Mouse (Mus musculus) right cerebral cortex, postnatal 14 days (tissue): ENCODE results near the gene Tespa1.
"Not testable (repeated sequence)": the region's sequence is repeated elsewhere in the genome, so short reads cannot be mapped to it uniquely, and the experiment has no call there.

Experiments used
- DNase-seq: peaks from one replicate; pipeline ENCODE4 v3.0.0; 2022

Tespa1 gene

DNA sequence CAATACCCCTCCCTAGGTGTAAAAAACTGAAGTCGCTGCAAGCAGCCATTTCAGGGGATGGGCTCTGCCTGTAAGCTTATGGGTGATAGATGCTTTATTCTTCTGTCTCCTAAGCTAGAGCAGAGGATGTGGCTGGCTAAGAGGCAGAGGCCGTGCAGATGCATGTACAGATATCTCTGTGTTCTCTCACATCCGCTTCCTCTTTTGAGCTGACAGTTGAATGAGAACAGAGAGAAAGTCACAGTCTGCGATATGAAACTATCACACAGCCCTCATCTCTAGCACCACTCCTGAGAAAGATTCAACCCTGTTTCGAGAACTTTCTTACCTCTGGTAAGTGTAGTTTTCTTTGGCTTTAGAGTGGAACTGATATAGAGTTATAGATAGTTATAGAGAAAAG, at the start of gene Tespa1:
Tespa1 (plus strand) TSS at position 234 of the 400 bp plus-strand sequence.
- DNase-seq, result no peak

DNA sequence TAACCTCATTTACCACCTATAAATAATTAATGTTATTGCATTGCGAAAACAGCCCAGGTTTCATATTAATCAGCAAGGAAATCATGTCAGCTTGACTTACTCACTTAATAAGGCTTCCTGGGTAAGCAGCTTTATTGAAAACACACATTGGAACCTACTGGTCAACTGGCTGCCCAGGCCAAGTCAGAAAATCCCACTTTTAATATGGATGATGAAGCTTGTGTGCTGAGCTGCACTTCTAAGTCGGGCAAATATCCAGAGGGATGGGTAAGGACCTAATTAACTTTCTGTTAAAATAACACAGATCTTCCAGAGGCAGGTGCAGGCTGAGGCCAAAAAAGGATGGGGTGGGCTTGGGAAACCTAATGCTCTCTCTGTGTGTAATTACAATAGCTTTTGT, 46.9 kb upstream of the Tespa1 start:
- DNase-seq, result no peak

DNA sequence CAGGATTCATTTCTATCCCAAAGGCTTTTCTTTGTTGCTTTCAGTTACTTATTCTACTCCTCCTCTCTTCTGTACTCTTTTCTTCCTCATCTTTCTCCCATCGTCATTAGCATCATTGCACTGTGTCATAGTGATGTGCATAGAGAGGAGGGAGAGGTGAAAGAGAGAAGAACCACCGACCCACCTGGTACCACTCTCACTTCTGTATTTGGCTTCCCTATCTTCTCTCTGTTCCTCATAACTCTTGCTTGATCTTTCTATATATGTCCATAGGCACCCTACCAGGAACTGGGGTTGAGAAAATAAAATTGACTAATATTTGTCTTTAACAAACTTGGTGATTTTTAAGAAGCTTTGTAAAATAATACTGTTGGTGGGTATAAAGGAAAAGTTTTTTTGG, 46.2 kb upstream of the Tespa1 start:
- DNase-seq, result no peak

DNA sequence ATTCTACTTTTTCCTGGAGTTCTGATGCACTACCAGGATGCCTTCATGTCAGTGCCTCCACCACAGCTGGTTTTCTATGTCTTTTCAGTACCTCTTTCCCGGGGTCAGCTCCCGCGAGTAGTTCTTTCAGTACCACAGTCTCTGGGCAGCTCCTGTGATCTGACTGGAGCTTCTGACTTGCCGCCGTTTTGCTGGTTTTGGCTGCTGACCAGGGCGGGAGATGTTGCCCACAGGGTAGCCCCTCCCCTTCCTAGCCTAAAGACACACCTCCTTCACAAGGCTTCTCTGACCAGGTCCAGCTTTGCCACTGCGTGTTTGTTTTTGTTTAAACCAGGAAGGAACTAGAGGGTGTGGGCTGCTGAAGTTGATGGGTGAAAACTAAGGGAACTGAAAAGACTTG, 42.6 kb upstream of the Tespa1 start, which contains the start of gene Neurod4:
Neurod4 (minus strand) TSS at position 175 of the 400 bp plus-strand sequence.
- no peak for DNase-seq

DNA sequence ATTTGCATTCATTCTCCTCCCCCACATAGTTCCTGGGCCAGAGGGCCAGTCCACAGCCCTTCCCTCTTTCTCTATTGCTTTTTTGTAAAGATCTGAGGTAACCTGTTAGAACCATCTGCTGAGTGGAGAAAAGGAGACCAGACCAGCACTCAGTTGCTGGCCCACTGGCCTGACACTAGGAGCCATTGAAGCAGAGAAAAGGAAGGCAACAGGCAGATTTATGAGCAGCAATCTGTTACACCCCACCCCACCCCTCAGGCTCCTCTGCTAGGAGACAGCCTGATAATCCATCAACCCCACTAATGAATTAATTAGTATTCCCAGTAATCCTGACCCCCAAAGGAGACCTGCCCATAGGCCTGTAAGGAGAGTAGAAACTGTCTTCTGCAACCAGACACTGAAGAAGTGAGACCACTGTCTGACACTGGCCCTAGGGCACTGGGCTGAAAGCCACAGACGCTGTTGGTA, 40.7 kb upstream of the Tespa1 start:
- no peak for DNase-seq

DNA sequence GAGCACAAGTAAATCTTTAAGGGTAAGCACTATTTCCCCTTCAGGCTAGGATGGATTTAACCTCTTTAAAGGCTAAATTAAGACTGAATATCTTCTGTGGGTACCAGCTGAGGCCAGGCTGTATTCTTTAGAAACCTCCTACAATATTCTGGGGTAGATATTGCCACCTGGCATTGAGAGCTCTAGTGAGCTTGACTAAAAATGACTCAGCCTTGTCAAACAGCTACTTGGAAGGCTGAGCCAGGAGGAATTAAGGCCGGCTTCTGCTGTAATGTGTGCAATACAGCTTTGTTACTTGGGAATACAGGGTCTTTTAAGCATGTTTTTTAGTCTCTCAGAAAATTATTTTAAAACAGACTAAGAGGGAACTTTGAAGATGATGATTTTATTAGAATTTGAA, 35.5 kb upstream of the Tespa1 start:
- no peak for DNase-seq

DNA sequence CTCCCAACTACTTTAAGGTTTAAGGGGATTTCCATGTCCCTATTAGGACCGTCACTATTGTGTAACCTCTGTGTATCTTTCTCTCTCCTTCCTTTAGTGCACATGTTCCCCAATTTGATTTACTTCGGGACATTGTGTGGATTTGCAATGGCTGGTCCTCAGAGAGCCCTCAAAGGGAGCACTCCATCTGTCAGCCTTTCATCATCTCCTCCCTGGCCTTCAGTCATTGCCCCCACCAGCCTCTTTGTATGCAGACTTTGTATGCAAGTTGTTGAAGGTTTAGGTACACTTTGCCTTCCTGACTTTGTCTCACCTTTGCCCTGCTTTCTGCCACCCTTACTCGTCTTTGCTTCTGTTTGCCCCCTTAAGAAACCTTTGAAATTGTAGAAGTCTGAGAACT, 34.7 kb upstream of the Tespa1 start:
- DNase-seq, result no peak

DNA sequence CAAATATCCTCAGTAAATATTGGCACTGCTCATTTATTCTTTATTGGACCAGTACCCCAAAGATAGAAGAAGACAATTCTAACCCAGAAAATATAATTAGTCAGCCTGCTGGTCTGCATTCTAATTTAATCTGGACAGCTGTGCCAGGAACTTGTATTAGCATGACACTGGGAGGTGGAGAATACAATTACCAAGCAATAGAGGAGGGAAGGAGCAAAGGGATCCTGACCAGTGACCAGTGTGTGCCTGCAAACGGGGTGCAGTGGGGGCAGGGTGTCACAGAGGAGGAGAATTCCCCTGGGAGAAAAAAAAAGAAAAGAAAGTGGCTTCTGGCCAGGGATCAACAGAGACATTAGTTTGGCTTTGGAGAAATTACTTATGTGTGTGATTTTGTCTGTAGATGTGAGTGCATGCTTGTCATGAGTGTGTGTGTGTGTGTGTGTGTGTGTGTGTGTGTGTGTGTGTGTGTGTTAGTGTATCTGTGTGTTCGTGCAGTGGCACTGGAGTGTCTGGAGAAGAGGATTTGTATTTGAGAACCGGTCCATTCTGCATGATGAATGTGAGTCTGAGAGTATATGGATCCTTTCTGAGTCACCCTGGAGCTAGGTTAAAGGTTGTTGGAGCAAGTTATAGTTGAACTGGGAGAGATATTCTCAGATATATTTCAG, 28.8 kb upstream of the Tespa1 start:
- no peak for DNase-seq

DNA sequence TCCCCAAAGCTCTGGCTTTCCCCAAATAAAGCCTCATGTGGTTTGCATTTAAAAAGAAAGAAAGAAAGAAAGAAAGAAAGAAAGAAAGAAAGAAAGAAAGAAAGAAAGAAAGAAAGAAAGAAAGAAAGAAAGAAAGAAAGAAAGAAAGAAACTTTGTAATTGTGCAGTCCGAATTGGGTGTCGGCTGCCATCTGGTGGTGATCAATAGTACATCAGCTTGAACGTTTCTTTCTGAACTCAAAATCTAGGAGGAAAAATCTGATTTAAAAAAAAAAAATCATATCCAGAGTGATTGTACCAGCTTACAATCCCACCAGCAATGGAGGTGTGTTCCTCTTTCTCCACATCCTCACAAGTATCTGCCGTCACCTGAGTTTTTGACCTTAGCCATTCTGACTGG, 23.9 kb upstream of the Tespa1 start:
- DNase-seq, result peak; percentile 19

DNA sequence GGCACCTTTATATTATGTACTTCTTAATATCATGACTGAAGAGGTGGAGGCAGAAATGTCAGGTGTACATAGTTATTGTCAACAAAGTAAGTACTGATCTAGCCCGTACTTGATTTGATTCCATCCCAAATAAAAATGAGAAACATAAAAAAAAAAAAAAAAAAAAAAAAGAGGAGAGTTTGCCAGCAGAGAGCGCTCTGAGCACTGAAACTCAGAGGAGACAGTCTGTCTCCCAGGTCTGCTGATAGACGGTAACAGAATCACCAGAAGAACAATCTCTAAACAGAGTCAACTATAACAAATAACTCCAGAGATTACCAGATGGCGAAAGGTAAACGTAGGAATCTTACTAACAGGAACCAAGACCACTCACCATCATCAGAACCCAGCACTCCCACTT, 18.5 kb upstream of the Tespa1 start:
- not testable (repeated sequence) for DNase-seq

DNA sequence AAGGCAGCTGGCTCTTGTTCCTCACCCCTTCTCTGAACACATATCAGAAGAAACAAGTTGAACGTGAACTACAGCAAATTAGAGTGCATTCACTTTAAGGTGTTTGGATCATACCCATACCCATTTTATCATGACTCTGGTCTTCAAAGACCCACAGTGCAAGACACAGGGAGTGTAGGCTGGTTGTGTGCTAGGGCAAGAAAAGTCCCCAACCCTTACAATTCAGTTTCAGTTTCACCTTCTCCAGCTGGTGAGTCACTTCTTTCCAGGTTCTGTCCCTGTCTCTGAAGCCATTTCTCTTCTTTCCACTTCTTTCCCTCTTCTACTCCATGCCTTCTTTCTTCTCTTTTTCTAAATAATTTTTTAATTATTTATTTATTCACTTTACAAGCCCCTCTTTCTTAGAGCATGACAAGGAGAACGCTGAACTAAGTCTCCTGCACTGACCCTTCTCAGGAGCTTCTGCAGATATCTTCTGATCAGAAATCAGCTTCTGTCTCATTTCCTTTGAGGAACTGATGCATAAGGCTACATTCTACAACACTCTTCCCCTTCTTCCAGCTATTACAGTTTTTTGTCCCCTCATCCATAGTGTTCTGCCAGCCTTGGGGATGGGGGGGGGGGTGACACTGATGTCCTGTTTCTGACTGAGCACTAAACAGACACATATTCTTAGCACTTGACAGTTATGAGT, 11.0 kb upstream of the Tespa1 start:
- DNase-seq, result no peak

DNA sequence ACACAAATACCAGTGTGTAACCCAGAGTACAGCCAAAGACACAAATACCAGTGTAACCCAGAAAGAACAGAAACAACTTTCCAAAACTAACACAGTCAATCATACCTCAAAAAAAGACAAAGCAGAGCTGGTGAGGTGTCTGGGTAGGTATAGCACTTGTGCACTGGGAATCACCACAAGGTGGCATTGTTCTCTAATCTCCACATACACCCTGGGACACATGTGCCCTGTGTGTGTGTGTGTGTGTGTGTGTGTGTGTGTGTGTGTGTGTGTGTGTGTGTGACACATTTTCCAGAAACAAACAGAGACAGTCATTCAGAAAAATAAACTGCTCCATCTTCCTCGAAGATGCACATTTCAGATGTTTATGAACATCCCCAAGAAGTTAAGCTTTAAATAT, 9.1 kb upstream of the Tespa1 start:
- DNase-seq, result no peak

DNA sequence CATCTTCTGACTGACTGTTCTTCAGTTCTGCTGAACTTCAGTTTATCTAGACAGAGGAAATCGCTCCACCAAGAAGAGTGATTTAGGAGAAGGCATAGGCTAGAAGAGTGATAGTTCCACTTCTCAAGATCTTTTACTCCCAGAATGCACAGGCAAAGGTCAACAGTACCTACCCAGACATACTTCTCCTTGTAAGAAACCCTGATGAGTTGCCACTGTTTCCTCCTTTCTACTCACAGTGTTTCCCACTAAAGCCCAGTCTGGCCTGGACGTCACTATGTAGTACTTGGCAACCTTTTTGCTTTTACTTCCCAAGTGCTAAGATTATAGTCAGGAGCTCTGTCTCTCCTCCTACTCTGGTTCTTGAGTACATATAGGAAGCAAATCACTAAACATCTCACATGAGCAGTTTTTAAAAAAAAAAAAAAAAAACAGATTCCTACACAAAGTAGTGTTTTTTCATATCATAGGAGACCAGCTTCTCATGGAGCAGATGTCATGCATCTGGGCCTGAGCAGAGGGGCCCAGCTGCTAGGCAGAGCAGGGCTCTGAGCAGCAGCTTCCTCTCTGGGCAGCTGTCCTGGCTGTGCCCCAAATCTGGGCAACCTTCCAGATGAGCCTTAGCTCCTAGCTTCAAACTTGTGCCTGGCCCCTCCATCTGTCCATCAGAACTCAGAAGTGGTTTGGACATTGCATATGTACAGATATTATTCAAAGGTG, 8.4 kb upstream of the Tespa1 start:
- peak; percentile 9 for DNase-seq

DNA sequence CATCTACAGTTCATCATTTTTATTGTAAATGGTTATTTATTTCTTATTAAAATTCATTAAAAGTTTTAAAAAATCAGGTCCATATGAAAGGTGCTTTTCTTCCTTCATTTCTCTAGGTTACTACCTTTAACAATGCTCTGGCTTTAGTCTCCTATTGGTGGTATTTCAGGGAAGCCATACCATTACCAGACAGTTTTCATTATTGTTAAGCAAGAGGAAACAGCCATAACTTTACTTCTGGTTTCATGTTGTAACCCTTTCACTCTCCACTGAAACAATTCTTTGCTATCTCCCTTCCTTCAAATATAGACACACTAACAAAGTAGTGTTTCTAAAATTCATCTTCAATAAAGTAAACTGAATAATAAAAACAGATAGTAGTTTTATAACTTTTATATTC, 6.8 kb upstream of the Tespa1 start:
- no peak for DNase-seq

DNA sequence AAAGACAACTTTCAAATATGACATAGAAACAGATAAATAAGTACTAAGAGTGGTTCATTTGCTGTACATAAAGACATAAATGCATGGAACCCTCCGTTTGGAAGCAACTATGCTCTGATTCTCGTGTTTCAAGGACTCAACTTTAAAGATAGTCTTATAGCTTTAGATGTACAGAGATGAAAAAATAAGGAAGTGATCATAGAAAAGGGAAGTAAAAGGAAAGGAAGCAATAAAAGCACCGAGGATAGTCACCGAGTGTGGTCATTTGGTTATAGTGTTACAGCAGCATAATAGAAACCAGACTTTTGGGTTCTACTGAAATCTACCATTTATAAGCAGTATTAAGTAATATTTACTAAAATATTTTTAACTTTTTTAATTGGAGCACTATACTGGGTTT, 4.0 kb upstream of the Tespa1 start:
- DNase-seq, result no peak

DNA sequence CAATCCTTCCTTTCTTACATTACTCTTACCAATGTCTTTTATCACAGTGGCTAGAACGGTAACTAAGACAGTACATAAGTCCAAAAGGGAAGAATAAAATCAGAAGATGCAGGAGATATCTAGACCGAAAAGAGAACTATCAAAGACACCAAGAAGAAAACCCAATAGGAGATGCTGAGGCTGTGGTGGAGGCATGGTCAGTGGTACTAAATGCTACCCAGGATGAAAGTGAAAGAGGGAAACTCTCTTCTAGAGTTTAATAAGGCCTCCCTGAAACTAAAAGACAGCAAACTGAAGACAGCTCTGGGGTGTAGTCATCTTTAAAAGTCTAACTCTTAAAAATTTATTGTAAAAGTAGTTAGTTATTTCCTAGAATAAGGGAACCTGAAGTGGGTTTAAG, 2.0 kb upstream of the Tespa1 start:
- DNase-seq, result no peak

DNA sequence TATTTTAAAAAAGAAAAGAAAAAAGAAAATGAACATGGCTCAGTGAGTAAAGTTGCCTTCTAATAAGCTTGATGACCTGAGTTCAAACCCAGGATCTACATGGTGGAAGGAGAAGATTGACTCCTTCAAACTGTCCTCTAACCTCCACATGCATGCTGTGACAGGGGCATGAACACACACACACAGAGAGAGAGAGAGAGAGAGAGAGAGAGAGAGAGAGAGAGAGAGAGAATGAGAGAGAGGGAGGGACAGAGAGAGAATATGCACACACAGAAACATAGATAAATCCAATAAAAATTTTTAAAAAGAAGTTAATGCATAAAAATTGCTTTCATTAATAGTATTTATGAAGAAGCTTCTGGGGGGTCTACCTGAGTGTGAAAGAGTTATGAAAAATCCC, 608 bp upstream of the Tespa1 start:
- DNase-seq, result no peak

DNA sequence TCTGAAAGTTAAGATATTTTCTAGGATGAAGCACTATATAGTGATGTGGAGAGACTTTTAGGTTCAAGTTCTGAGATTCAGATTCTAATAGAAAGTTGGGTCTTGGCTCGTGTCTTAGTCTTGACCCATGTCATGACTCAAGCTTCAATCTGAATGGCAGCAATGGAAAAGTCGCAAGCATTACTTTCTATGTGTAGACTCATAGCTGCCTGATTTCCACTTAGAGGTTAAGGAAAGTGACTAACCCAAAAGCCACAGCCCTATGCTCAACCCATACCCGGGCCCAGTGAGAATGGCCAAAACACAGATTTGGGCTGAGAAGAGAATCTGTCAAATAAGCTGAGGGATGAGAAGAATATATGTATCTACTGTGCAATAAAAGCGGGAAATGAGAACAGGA, 1.6 kb downstream of the Tespa1 start:
- DNase-seq, result no peak

DNA sequence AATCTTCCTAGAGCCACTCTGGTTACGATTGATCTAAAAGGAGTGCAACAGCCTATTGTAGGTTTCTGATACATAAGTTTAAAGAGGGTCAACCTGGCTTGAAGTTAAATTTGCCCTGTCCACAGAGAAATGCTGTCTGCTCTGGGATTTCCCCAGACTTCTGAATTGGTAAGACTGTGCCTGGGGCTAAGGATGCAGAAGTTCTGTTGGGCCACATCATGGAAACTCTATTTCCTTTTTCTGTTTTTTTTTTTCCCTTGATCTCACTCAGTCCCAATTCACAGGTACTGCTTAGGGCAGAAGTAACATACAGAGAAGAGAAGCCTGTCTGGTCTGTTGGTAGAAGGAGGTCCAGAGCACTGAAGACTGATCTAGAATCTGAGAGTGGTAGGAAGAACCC, 8.0 kb downstream of the Tespa1 start:
- no peak for DNase-seq

DNA sequence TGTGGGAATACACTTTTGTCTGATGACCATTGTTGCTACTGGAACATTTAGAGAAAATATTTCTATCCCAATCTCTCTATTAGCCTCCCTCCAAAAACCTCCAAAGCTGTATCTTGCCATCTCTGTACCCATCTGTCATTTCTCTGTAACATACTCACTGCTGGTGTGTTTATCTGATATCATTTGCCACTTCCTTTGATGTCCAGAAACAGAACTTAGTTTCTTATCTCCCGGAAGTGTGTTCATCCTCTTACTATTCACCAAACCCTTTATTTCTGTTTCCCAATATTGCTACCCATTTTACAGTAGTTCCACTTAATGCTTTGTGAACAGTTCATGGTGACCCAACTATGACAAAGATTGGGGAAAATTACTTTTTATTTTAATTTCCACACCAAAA, 13.7 kb downstream of the Tespa1 start:
- DNase-seq, result no peak

DNA sequence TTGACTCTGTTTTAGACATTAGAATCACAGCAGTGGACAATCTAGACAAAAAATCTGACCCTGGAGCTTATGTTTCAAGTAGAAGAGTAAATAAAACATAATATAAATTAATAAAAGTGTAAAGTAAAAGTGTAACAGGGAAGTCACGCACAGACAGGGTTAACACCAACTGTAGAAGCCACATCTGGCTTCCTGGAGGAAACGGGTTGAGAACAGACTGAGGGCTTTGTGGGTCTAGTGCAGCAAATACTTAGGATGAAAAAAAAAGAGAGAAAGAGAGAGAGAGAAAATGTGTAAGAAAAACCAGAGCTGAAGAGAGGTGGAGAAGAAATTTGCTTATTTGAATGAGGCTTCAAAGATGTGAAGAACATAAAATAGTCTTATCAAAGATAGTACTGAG, 14.9 kb downstream of the Tespa1 start:
- DNase-seq, result no peak

DNA sequence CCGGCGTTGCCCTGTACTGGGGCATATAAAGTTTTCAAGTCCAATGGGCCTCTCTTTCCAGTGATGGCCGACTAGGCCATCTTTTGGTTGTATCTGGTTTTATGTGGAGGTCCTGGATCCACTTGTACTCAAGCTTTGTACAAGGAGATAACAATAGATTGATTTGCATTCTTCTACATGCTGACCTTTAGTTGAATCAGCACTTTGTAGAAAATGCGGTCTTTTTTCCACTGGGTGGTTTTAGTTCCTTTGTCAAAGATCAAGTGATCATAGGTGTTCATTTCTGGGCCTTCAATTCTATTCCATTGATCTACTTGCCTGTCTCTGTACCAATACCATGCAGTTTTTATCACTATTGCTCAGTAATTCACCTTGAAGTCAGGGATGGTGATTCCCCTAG, 17.4 kb downstream of the Tespa1 start:
- DNase-seq, result not testable (repeated sequence)

DNA sequence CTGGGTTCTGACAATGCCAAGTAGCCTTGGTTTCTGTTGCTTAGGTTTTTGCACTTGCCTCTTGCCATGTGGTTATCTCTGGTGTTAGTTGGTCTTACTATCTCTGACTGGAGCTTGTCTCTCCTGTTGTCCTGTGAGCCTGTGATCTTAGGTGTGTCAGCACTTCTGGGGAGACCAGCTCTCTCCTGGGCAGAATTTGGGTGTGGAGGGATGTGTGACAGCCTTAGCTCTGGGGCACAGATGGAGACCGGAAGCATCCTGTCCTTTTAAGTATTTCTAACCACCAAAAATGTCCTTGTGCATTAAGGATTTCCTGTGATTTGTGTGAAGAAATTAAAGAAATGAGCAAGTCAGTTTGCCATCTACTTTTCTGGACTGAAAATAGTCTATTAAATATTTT, 21.4 kb downstream of the Tespa1 start:
- no peak for DNase-seq
